Mouse (Mus musculus) liver, adult 2 months (tissue): ENCODE measurements around the gene Mybpc3.

Experiments
- CTCF ChIP-seq: fragments of 200-500 bp; IDR thresholded peaks from 2 replicates; pipeline ENCODE4 v1.5.1; 2011; ENCODE audit warnings: low read depth, low read length, control low read depth
- POLR2A ChIP-seq: fragments of 200-500 bp; IDR thresholded peaks from 2 replicates; pipeline ENCODE4 v1.6.1; 2011; ENCODE audit warnings: low read length, control low read depth; ENCODE audit not compliant: insufficient read depth; ENCODE audit errors: extremely low read depth

DNA sequence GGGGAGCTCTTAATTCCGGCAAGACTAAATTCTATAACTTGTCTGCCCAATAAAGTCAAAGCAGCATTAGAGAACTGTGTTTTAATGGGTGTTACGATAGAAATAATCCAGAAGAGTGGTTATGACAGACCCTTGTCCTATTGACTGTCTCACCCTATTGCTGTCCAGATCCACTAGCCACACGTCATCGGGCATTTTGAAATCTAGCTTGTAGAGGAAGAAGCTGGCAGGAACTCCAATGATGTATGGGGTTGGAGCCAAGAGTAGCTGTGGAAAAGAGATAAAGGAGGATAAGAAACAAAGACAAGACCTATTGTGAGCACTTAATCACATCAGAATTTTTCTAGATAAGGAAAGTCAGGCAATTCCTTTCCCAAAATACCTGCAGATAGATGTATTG is 57.5 kb downstream of the Mybpc3 start:
- TF ChIP-seq CTCF (no peak), POLR2A (no peak)
